Mouse (Mus musculus) bone marrow macrophage, adult 2 months (primary cell): ENCODE measurements around the gene Anapc10.

Source experiments
- CTCF ChIP-seq: IDR thresholded peaks from 2 replicates; pipeline ENCODE4 v1.5.1; 2012; ENCODE audit warnings: low read depth, mild to moderate bottlenecking, low read length, moderate library complexity
- POLR2A ChIP-seq: IDR thresholded peaks from 2 replicates; pipeline ENCODE4 v1.6.1; 2012; ENCODE audit warnings: mild to moderate bottlenecking, low read depth, low read length, borderline replicate concordance

DNA sequence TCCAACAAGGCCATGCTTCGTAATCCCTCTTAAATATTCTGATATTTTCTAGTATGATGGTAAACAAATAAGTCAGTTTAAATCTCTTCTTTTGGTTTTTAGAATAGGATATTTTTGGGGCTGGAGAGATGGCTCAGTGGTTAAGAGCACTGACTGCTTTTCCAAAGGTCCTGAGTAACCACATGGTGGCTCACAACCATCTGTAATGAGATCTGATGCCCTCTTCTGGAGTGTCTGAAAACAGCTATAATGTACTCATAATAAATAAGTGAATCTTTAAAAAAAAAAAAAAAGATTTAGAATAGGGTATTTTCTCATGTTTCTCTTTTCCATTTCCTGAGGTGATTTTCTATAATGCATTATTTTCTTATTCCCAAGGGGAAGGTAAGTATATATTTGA, 16.3 kb downstream of the Anapc10 start:
- TF ChIP-seq POLR2A (no peak), CTCF (no peak)
